Mouse (Mus musculus) hindbrain, embryonic 16.5 days (tissue): ENCODE measurements around the gene Sec11a. TPM values are rescaled to one million over a fixed set of nuclear protein-coding genes. Genes with fewer than 3 reads are reported as not detected.

Experiments used
- ATAC-seq: fragments of 200-750 bp; cut with Nextera tagmentation; 2 replicates; pipeline ENCODE4 v1.8.0; 2017; ENCODE audit warnings: moderate TSS enrichment, moderate library complexity
- H3K27ac ChIP-seq: fragments of 300-500 bp; sonication (generic); 2 replicates; pipeline ENCODE4 v1.5.1; 2014; ENCODE audit warnings: low read depth, mild to moderate bottlenecking, control low read depth, low read length, moderate library complexity
- H3K27me3 ChIP-seq: fragments of 300-500 bp; sonication (generic); replicated peaks from 2 replicates; pipeline ENCODE4 v1.6.1; 2014; ENCODE audit warnings: low read length; ENCODE audit not compliant: control insufficient read depth, insufficient read depth
- H3K36me3 ChIP-seq: fragments of 300-500 bp; sonication (generic); 2 replicates; pipeline ENCODE4 v1.6.1; 2014; ENCODE audit warnings: mild to moderate bottlenecking, low read length, moderate library complexity, mixed read lengths; ENCODE audit not compliant: control insufficient read depth, insufficient read depth
- H3K4me1 ChIP-seq: fragments of 300-500 bp; sonication (generic); 2 replicates; pipeline ENCODE4 v1.6.1; 2014; ENCODE audit warnings: low read depth, low read length; ENCODE audit not compliant: control insufficient read depth, insufficient read depth
- H3K4me2 ChIP-seq: fragments of 300-500 bp; sonication (generic); 2 replicates; pipeline ENCODE4 v1.6.1; 2014; ENCODE audit warnings: mild to moderate bottlenecking, low read length, control low read depth, moderate library complexity
- H3K4me3 ChIP-seq: fragments of 300-500 bp; sonication (generic); 2 replicates; pipeline ENCODE4 v1.5.1; 2014; ENCODE audit warnings: mild to moderate bottlenecking, low read length, control low read depth, moderate library complexity
- H3K9ac ChIP-seq: fragments of 300-500 bp; sonication (generic); 2 replicates; pipeline ENCODE4 v1.6.1; 2014; ENCODE audit warnings: low read depth, mild to moderate bottlenecking, control low read depth, low read length, moderate library complexity
- H3K9me3 ChIP-seq: fragments of 300-500 bp; sonication (generic); 2 replicates; pipeline ENCODE4 v1.6.1; 2014; ENCODE audit warnings: mild to moderate bottlenecking, low read length, moderate library complexity; ENCODE audit not compliant: control insufficient read depth
- WGBS: fragments of 180-500 bp; shearing (Covaris S2); extraction: QIAGEN DNeasy Blood & Tissue Kit; methylation state at CpG from one replicate; pipeline ENCODE4 v1.1.7; 2014; 5-methylcytosine and 5-hydroxymethylcytosine counted together
- polyA plus RNA-seq: library from polyadenylated mRNA; unstranded; fragments of >200 nt; fragmentation: Nextera tagmentation; extraction: Ambion mirVana; gene quantifications from 2 replicates; pipeline ENCODE4 v1.2.1, GENCODE M21; 2015

Gene Sec11a
- polyA plus RNA-seq, 1 experiment from 2014 or later: 164 TPM

- Histone ChIP-seq H3K36me3 (no peaks in the 10 kb centered on the region; the same call in 1 of the 2 replicates), H3K4me1 (peaks cover 22% of the 10 kb centered on the region), H3K27me3 (no peaks in the 10 kb centered on the region), H3K9me3 (no peaks in the 10 kb centered on the region), H3K9ac (peak within 1 kb of the TSS; percentile 62), H3K27ac (no peak within 1 kb of the TSS), H3K4me3 (peak within 1 kb of the TSS; percentile 44), H3K4me2 (peak within 1 kb of the TSS; percentile 80)
- 3% methylated on average over 19 of the region's 19 CpGs for WGBS
- peak; percentile 41 for ATAC-seq
These were observed 42.6 kb downstream of the Sec11a start, which contains the start of gene Nmb for GRCm38 (mm10) chr7:80904921-80905515. Gene Nmb, minus strand, starts transcription at chr7:80905076.

- Histone ChIP-seq H3K36me3 (no peaks in the 10 kb centered on the region; the same call in 1 of the 2 replicates), H3K9ac (no peak overlapping the region), H3K9me3 (no peaks in the 10 kb centered on the region), H3K4me1 (peaks cover 26% of the 10 kb centered on the region), H3K4me2 (no peak overlapping the region), H3K4me3 (no peak overlapping the region), H3K27me3 (no peaks in the 10 kb centered on the region), H3K27ac (no peak overlapping the region)
- WGBS: 87% methylated on average over 11 of the region's 11 CpGs
- no peak for ATAC-seq
These were observed 43.8 kb downstream of the Sec11a start for GRCm38 (mm10) chr7:80903625-80904422.

- WGBS: 32% methylated on average over 15 of the region's 15 CpGs
- ATAC-seq: peak; percentile 28; the same call in 1 of the 2 replicates
- H3K4me3 ChIP-seq: peak overlapping the region; percentile 64
- peaks cover 26% of the 10 kb centered on the region for H3K4me1 ChIP-seq
- H3K27me3 ChIP-seq: no peaks in the 10 kb centered on the region
- peak overlapping the region; percentile 83 for H3K4me2 ChIP-seq
- H3K36me3 ChIP-seq: peaks cover 10% of the 10 kb centered on the region
- H3K9me3 ChIP-seq: no peaks in the 10 kb centered on the region
- H3K27ac ChIP-seq: peak overlapping the region; percentile 48; the same call in 1 of the 2 replicates
- peak overlapping the region; percentile 58; the same call in 1 of the 2 replicates for H3K9ac ChIP-seq
These were observed 45.9 kb downstream of the Sec11a start for GRCm38 (mm10) chr7:80901541-80902274.

- WGBS: under 1% methylated on average over 36 of the region's 36 CpGs
- H3K4me3 ChIP-seq: peak within 1 kb of the TSS; percentile 64
- H3K27me3 ChIP-seq: no peaks in the 10 kb centered on the region
- peak within 1 kb of the TSS; percentile 83 for H3K4me2 ChIP-seq
- H3K27ac ChIP-seq: peak within 1 kb of the TSS; percentile 65
- peaks cover 10% of the 10 kb centered on the region for H3K36me3 ChIP-seq
- ATAC-seq: peak; percentile 95
- H3K9me3 ChIP-seq: no peaks in the 10 kb centered on the region
- peaks cover 26% of the 10 kb centered on the region for H3K4me1 ChIP-seq
- H3K9ac ChIP-seq: peak within 1 kb of the TSS; percentile 68
These were observed 46.6 kb downstream of the Sec11a start, which contains the start of gene Wdr73 for GRCm38 (mm10) chr7:80900944-80901501. Gene Wdr73, minus strand, starts transcription at chr7:80901269.

GRCm38 (mm10) chr7:80897721-80898120, 49.9 kb downstream of the Sec11a start:
- Histone ChIP-seq H3K27me3 (no peaks in the 10 kb centered on the region), H3K4me2 (no peak overlapping the region), H3K4me1 (peaks cover 14% of the 10 kb centered on the region), H3K9ac (no peak overlapping the region), H3K36me3 (peaks cover 14% of the 10 kb centered on the region), H3K4me3 (no peak overlapping the region), H3K9me3 (no peaks in the 10 kb centered on the region), H3K27ac (no peak overlapping the region)
- WGBS: 92% methylated on average over 4 of the region's 4 CpGs
- ATAC-seq: no peak

GRCm38 (mm10) chr7:80897134-80897533, 50.4 kb downstream of the Sec11a start:
- no peak overlapping the region for H3K4me2 ChIP-seq
- no peak overlapping the region for H3K9ac ChIP-seq
- peaks cover 19% of the 10 kb centered on the region for H3K36me3 ChIP-seq
- H3K9me3 ChIP-seq: no peaks in the 10 kb centered on the region
- no peak overlapping the region for H3K4me3 ChIP-seq
- peaks cover 14% of the 10 kb centered on the region for H3K4me1 ChIP-seq
- no peaks in the 10 kb centered on the region for H3K27me3 ChIP-seq
- WGBS: 87% methylated on average over 7 of the region's 7 CpGs
- no peak for ATAC-seq
- H3K27ac ChIP-seq: no peak overlapping the region

GRCm38 (mm10) chr7:80894815-80895519, 52.6 kb downstream of the Sec11a start:
- no peak overlapping the region for H3K27ac ChIP-seq
- 93% methylated on average over 14 of the region's 14 CpGs for WGBS
- H3K4me2 ChIP-seq: no peak overlapping the region
- ATAC-seq: no peak
- H3K27me3 ChIP-seq: no peaks in the 10 kb centered on the region
- peaks cover 27% of the 10 kb centered on the region for H3K36me3 ChIP-seq
- H3K9me3 ChIP-seq: no peaks in the 10 kb centered on the region
- peaks cover 3% of the 10 kb centered on the region; the same call in 1 of the 2 replicates for H3K4me1 ChIP-seq
- no peak overlapping the region for H3K4me3 ChIP-seq
- H3K9ac ChIP-seq: no peak overlapping the region

GRCm38 (mm10) chr7:80894196-80894595, 53.4 kb downstream of the Sec11a start:
- Histone ChIP-seq H3K27me3 (no peaks in the 10 kb centered on the region), H3K4me3 (no peak overlapping the region), H3K4me2 (no peak overlapping the region), H3K36me3 (peaks cover 27% of the 10 kb centered on the region), H3K9me3 (no peaks in the 10 kb centered on the region), H3K9ac (no peak overlapping the region), H3K4me1 (no peaks in the 10 kb centered on the region), H3K27ac (no peak overlapping the region)
- 78% methylated on average over 7 of the region's 7 CpGs for WGBS
- ATAC-seq: no peak
